Mouse (Mus musculus): ENCODE data around the gene Pip4p1. TPM values are rescaled to one million over a fixed set of nuclear protein-coding genes. Genes with fewer than 3 reads are reported as not detected.

Gene Pip4p1
- polyA plus RNA-seq, 1 experiment: 67.6 TPM

GRCm38 (mm10) chr14:50943932-50944667 lies 13.4 kb upstream of the Pip4p1 start, which contains the start of gene Gm49342:
Gene Gm49342 (plus strand): TSS chr14:50944517.
- H3K27ac ChIP-seq (ENCODE audit: control insufficient read depth, insufficient read depth, low read depth, low read length, poor library complexity): peak within 1 kb of the TSS; percentile 95
- H3K4me1 ChIP-seq (ENCODE audit: control insufficient read depth, insufficient read depth, low read length): no peaks in the 10 kb centered on the region; the same call in 1 of the 2 replicates
- peak within 1 kb of the TSS; percentile 81 for H3K4me3 ChIP-seq (replicated peaks; ENCODE audit: control insufficient read depth, low read depth, low read length)
- WGBS: under 1% methylated on average over 31 of the region's 31 CpGs
- TF ChIP-seq CTCF (IDR thresholded peaks at IDR 0.05; ENCODE audit: control insufficient read depth, insufficient read depth, low read length) (peak; percentile 47; the same call in 1 of the 2 replicates), POLR2A (IDR thresholded peaks at IDR 0.05; ENCODE audit: borderline replicate concordance, control insufficient read depth, low read depth, low read length) (peak; percentile 100)

GRCm38 (mm10) chr14:50938940-50939339 lies 8.3 kb upstream of the Pip4p1 start:
- WGBS: 7% methylated on average over 2 of the region's 2 CpGs
- Histone ChIP-seq H3K4me1 (ENCODE audit: control insufficient read depth, insufficient read depth, low read length) (no peaks in the 10 kb centered on the region; the same call in 1 of the 2 replicates), H3K27ac (ENCODE audit: control insufficient read depth, insufficient read depth, low read depth, low read length, poor library complexity) (no peak overlapping the region), H3K4me3 (replicated peaks; ENCODE audit: control insufficient read depth, low read depth, low read length) (no peak overlapping the region)
- TF ChIP-seq CTCF (IDR thresholded peaks at IDR 0.05; ENCODE audit: control insufficient read depth, insufficient read depth, low read length) (no peak), POLR2A (IDR thresholded peaks at IDR 0.05; ENCODE audit: borderline replicate concordance, control insufficient read depth, low read depth, low read length) (no peak)

- no peak for TF ChIP-seq POLR2A (IDR thresholded peaks at IDR 0.05; ENCODE audit: borderline replicate concordance, control insufficient read depth, low read depth, low read length)
- TF ChIP-seq CTCF (IDR thresholded peaks at IDR 0.05; ENCODE audit: control insufficient read depth, insufficient read depth, low read length): no peak
- H3K4me3 ChIP-seq (replicated peaks; ENCODE audit: control insufficient read depth, low read depth, low read length): peak overlapping the region; percentile 33
- 52% methylated on average over 3 of the region's 3 CpGs for WGBS
- no peak overlapping the region for H3K27ac ChIP-seq (ENCODE audit: control insufficient read depth, insufficient read depth, low read depth, low read length, poor library complexity)
- H3K4me1 ChIP-seq (ENCODE audit: control insufficient read depth, insufficient read depth, low read length): no peaks in the 10 kb centered on the region; the same call in 1 of the 2 replicates
These were observed 7.7 kb upstream of the Pip4p1 start for GRCm38 (mm10) chr14:50938119-50938908.

- H3K27ac ChIP-seq (ENCODE audit: control insufficient read depth, insufficient read depth, low read depth, low read length, poor library complexity): no peak overlapping the region
- H3K4me1 ChIP-seq (ENCODE audit: control insufficient read depth, insufficient read depth, low read length): peaks cover 1% of the 10 kb centered on the region
- WGBS: 35% methylated on average over 1 of the region's 1 CpGs
These were observed 6.0 kb upstream of the Pip4p1 start for GRCm38 (mm10) chr14:50936649-50937048.

GRCm38 (mm10) chr14:50931493-50932020 lies 901 bp upstream of the Pip4p1 start:
- Histone ChIP-seq H3K27ac (ENCODE audit: control insufficient read depth, insufficient read depth, low read depth, low read length, poor library complexity) (peak overlapping the region; percentile 74), H3K4me3 (replicated peaks; ENCODE audit: control insufficient read depth, low read depth, low read length) (peak overlapping the region; percentile 76), H3K4me1 (ENCODE audit: control insufficient read depth, insufficient read depth, low read length) (peaks cover 1% of the 10 kb centered on the region)
- TF ChIP-seq POLR2A (IDR thresholded peaks at IDR 0.05; ENCODE audit: borderline replicate concordance, control insufficient read depth, low read depth, low read length) (no peak), CTCF (IDR thresholded peaks at IDR 0.05; ENCODE audit: control insufficient read depth, insufficient read depth, low read length) (no peak)
- WGBS: 14% methylated on average over 12 of the region's 12 CpGs

More at GRCm38 (mm10) chr14:50936649-50937048, 6.0 kb upstream of the Pip4p1 start:
- H3K4me3 ChIP-seq (replicated peaks; ENCODE audit: control insufficient read depth, low read depth, low read length): no peak overlapping the region
- TF ChIP-seq POLR2A (IDR thresholded peaks at IDR 0.05; ENCODE audit: borderline replicate concordance, control insufficient read depth, low read depth, low read length): no peak
- no peak for TF ChIP-seq CTCF (IDR thresholded peaks at IDR 0.05; ENCODE audit: control insufficient read depth, insufficient read depth, low read length)

DNA sequence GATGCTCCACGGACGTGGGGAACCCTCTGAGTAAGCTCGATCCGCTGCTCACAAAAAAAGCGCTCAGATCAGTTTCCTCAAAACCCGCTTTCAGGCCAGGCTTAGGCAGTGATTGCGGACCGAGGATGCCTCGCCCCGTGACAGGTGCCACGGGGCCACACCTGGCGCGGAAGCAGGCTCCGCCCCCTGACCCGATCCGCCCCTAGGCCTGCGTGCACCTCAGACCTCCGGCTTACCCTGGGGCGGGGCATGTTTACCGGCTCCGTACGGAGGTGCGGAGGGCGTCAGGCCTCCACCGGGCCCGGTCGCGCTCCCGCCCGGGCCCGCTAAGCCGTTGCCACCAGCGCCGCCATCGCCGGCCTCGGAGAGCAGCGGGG lies 291 bp downstream of the Pip4p1 start:
- peak overlapping the region; percentile 76 for H3K4me3 ChIP-seq (replicated peaks; ENCODE audit: control insufficient read depth, low read depth, low read length)
- under 1% methylated on average over 38 of the region's 38 CpGs for WGBS

DNA sequence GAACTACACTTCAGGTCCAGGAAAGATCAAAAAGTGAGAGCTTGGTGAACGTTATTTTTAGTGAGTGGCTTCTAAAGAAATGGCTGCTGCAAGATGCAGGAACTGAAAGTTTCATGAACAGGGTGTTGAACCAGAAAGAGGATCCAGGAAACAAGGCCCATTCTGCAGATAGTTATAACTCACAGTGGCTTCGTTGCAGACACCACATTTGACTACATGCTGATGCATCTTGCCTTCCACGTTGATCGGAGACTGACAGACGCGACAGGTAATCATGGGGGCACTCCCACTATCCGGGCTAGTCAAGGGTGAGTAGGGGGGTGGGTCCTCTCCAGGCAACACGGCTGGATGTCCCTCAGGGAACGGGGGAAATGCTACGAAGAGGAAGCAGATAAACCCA lies 705 bp downstream of the Pip4p1 start:
- WGBS: 6% methylated on average over 10 of the region's 10 CpGs

More for the DNA sequence above, 291 bp downstream of the Pip4p1 start:
- Histone ChIP-seq H3K27ac (ENCODE audit: control insufficient read depth, insufficient read depth, low read depth, low read length, poor library complexity) (peak overlapping the region; percentile 95), H3K4me1 (ENCODE audit: control insufficient read depth, insufficient read depth, low read length) (peaks cover 1% of the 10 kb centered on the region)
- TF ChIP-seq CTCF (IDR thresholded peaks at IDR 0.05; ENCODE audit: control insufficient read depth, insufficient read depth, low read length) (no peak), POLR2A (IDR thresholded peaks at IDR 0.05; ENCODE audit: borderline replicate concordance, control insufficient read depth, low read depth, low read length) (peak; percentile 14; the same call in 1 of the 2 replicates)

DNA sequence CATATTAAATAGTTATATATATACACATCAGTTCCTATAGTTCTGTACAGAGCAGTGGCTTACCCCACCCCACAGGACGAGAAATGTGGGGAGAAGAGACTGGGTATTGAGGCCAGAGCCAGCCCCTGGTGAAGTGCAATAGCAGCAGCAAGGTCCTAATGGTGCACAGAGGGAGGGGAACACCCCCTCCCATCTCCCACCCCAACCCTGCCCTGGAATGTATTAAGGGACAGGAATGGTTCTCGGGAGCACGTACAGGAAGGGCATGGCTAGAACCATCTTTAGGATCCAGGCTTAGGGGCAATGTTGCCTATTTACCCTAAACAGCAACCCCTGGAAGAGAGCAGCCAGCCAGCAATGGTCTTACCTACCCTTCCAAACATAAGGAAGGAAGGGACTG lies 3.3 kb downstream of the Pip4p1 start:
- 86% methylated on average over 3 of the region's 3 CpGs for WGBS
- Histone ChIP-seq H3K4me1 (ENCODE audit: control insufficient read depth, insufficient read depth, low read length) (peaks cover 1% of the 10 kb centered on the region), H3K4me3 (replicated peaks; ENCODE audit: control insufficient read depth, low read depth, low read length) (no peak overlapping the region), H3K27ac (ENCODE audit: control insufficient read depth, insufficient read depth, low read depth, low read length, poor library complexity) (no peak overlapping the region)
- TF ChIP-seq POLR2A (IDR thresholded peaks at IDR 0.05; ENCODE audit: borderline replicate concordance, control insufficient read depth, low read depth, low read length): no peak
- TF ChIP-seq CTCF (IDR thresholded peaks at IDR 0.05; ENCODE audit: control insufficient read depth, insufficient read depth, low read length): no peak

More for the DNA sequence above, 705 bp downstream of the Pip4p1 start:
- no peak for TF ChIP-seq POLR2A (IDR thresholded peaks at IDR 0.05; ENCODE audit: borderline replicate concordance, control insufficient read depth, low read depth, low read length)
- no peak for TF ChIP-seq CTCF (IDR thresholded peaks at IDR 0.05; ENCODE audit: control insufficient read depth, insufficient read depth, low read length)
- H3K4me1 ChIP-seq (ENCODE audit: control insufficient read depth, insufficient read depth, low read length): peaks cover 1% of the 10 kb centered on the region
- peak overlapping the region; percentile 95 for H3K27ac ChIP-seq (ENCODE audit: control insufficient read depth, insufficient read depth, low read depth, low read length, poor library complexity)
- H3K4me3 ChIP-seq (replicated peaks; ENCODE audit: control insufficient read depth, low read depth, low read length): peak overlapping the region; percentile 76
